11 mouse cellular contexts compared by ENCODE assay signal in genomic region chr11:108344759-108345158, GRCm38 (mm10). TPM values are rescaled to one million over a fixed set of nuclear protein-coding genes. Genes with fewer than 3 reads are reported as not detected.
A peak's percentile ranks its signal among the peaks of the same experiment; 100 is the strongest.
DNase-seq lines count a peak whose midpoint lies in the region; ATAC-seq and TF ChIP-seq lines count a peak whose summit lies in the region.
"Had no signal": no experiment of that assay in that cellular context is flagged by ENCODE, and none has a peak within 500 bp of the region (broad histone marks: within the 10 kb centered on the region; RNA-seq: fewer than 3 reads in every experiment).

No protein-coding gene starts in this region.

- no peaks in the 10 kb centered on the region for H3K27me3 ChIP-seq in kidney, embryonic 15.5 days
- H3K27me3 ChIP-seq in embryonic facial prominence, embryonic 14.5 days (replicated peaks; ENCODE audit: control insufficient read depth, insufficient read depth, low read length): 0 out of 2 replicates have a peak, but pooled peaks cover 5% of the 10 kb centered on the region
- no peaks in the 10 kb centered on the region for H3K27me3 ChIP-seq in hindbrain, postnatal 0 days (ENCODE audit: insufficient read depth, low read length)
- 0 out of 2 replicates have a peak, but pooled peaks cover 3% of the 10 kb centered on the region for H3K27me3 ChIP-seq in midbrain, embryonic 14.5 days (ENCODE audit: control insufficient read depth, insufficient read depth, low read length)

- H3K36me3 ChIP-seq in kidney, embryonic 15.5 days: 0 out of 2 replicates have a peak, but pooled peaks cover 2% of the 10 kb centered on the region
- H3K36me3 ChIP-seq in embryonic facial prominence, embryonic 14.5 days (ENCODE audit: control insufficient read depth, insufficient read depth, low read length): no peaks in the 10 kb centered on the region
- H3K36me3 ChIP-seq in hindbrain, postnatal 0 days (ENCODE audit: insufficient read depth, low read length): no peaks in the 10 kb centered on the region
- H3K36me3 ChIP-seq in midbrain, embryonic 14.5 days (ENCODE audit: control insufficient read depth, insufficient read depth, low read length): no peaks in the 10 kb centered on the region

- H3K27ac ChIP-seq in kidney, embryonic 15.5 days: no peak overlapping the region
- no peak overlapping the region for H3K27ac ChIP-seq in embryonic facial prominence, embryonic 14.5 days (replicated peaks; ENCODE audit: low read depth, low read length)
- H3K27ac ChIP-seq in hindbrain, postnatal 0 days: no peak overlapping the region
- no peak overlapping the region for H3K27ac ChIP-seq in midbrain, embryonic 14.5 days (replicated peaks; ENCODE audit: low read depth, low read length)

- peak overlapping the region; percentile 85 for H3K4me3 ChIP-seq in kidney, embryonic 15.5 days (replicated peaks)
- H3K4me3 ChIP-seq in embryonic facial prominence, embryonic 14.5 days (ENCODE audit: low read depth, low read length): 0 out of 2 replicates have a peak overlapping the region, but pooled peaks have one; percentile 69
- H3K4me3 ChIP-seq in hindbrain, postnatal 0 days (ENCODE audit: low read length): peak overlapping the region; percentile 88
- H3K4me3 ChIP-seq in midbrain, embryonic 14.5 days (replicated peaks; ENCODE audit: low read depth, low read length): peak overlapping the region; percentile 76

- intact Hi-C loops in gastrocnemius, postnatal 36 days (cut with DNase I): loop anchor here (5.0 kb wide), 2 partner anchors 42 to 122 kb away; no protein-coding TSS in a partner anchor

- H3K9me3 ChIP-seq in kidney, embryonic 15.5 days (replicated peaks): no peaks in the 10 kb centered on the region
- no peaks in the 10 kb centered on the region for H3K9me3 ChIP-seq in embryonic facial prominence, embryonic 14.5 days (ENCODE audit: control insufficient read depth, low read length)
- H3K9me3 ChIP-seq in hindbrain, postnatal 0 days (ENCODE audit: low read length): no peaks in the 10 kb centered on the region
- no peaks in the 10 kb centered on the region for H3K9me3 ChIP-seq in midbrain, embryonic 14.5 days (ENCODE audit: control insufficient read depth, low read length)

- no peak overlapping the region for H3K9ac ChIP-seq in kidney, embryonic 15.5 days
- H3K9ac ChIP-seq in embryonic facial prominence, embryonic 14.5 days (ENCODE audit: low read depth, low read length): no peak overlapping the region
- H3K9ac ChIP-seq in hindbrain, postnatal 0 days (replicated peaks; ENCODE audit: low read length): peak overlapping the region; percentile 88
- H3K9ac ChIP-seq in midbrain, embryonic 14.5 days (replicated peaks; ENCODE audit: low read length): peak overlapping the region; percentile 83

- no peak for TF ChIP-seq CTCF in hindbrain, postnatal 0 days (IDR thresholded peaks at IDR 0.05; ENCODE audit: low read depth)

- peak overlapping the region; percentile 99 for H3K4me2 ChIP-seq in kidney, embryonic 15.5 days
- H3K4me2 ChIP-seq in embryonic facial prominence, embryonic 14.5 days (ENCODE audit: low read depth, low read length): peak overlapping the region; percentile 99; the same call in 1 of the 2 replicates
- H3K4me2 ChIP-seq in hindbrain, postnatal 0 days (ENCODE audit: low read depth, low read length): peak overlapping the region; percentile 99
- peak overlapping the region; percentile 100 for H3K4me2 ChIP-seq in midbrain, embryonic 14.5 days (ENCODE audit: low read length)

- no peak for ATAC-seq in kidney, embryonic 15.5 days (replicated peaks; ENCODE audit: low FRiP score)
- ATAC-seq in embryonic facial prominence, embryonic 14.5 days (ENCODE audit: low read depth): no peak
- ATAC-seq in hindbrain, postnatal 0 days: no peak
- no peak for ATAC-seq in midbrain, embryonic 14.5 days (ENCODE audit: low FRiP score, low TSS enrichment)

- no peak for DNase-seq in kidney, adult 9 months
- no peak for DNase-seq in embryonic facial prominence, embryonic 14.5 days (ENCODE audit: low spot score)
- no peak for DNase-seq in hindbrain, postnatal 0 days (ENCODE audit: low spot score)
- peak; percentile 29 for DNase-seq in midbrain, embryonic 14.5 days
- no peak for DNase-seq in layer of hippocampus, postnatal 10 days (ENCODE audit: low spot score in 2 of 2)
- DNase-seq in gastrocnemius, postnatal 36 days: no peak
- no peak for DNase-seq in cerebellum, adult 9-11 months
- DNase-seq: layer of hippocampus, postnatal 36 days; thymus, postnatal 4 days had no signal

- peaks cover 22% of the 10 kb centered on the region for H3K4me1 ChIP-seq in kidney, embryonic 15.5 days
- peaks cover 8% of the 10 kb centered on the region; the same call in 1 of the 2 replicates for H3K4me1 ChIP-seq in embryonic facial prominence, embryonic 14.5 days (ENCODE audit: control insufficient read depth, insufficient read depth, low read length)
- H3K4me1 ChIP-seq in hindbrain, postnatal 0 days (ENCODE audit: insufficient read depth, low read length): peaks cover 10% of the 10 kb centered on the region; the same call in 1 of the 2 replicates
- peaks cover 13% of the 10 kb centered on the region; the same call in 1 of the 2 replicates for H3K4me1 ChIP-seq in midbrain, embryonic 14.5 days (ENCODE audit: control insufficient read depth, insufficient read depth, low read length)

- WGBS in kidney, embryonic 15.5 days: 57% methylated on average over 8 of the region's 8 CpGs
- WGBS in embryonic facial prominence, embryonic 14.5 days: 52% methylated on average over 8 of the region's 8 CpGs
- WGBS in hindbrain, postnatal 0 days: 44% methylated on average over 8 of the region's 8 CpGs
- 32% methylated on average over 8 of the region's 8 CpGs for WGBS in midbrain, embryonic 14.5 days

RNA-seq across cellular contexts. Expression of gene Prkca, which starts 1.0 kb away (rescaled TPM):
- polyA plus RNA-seq in kidney, embryonic 15.5 days (2015; fragmentation: Nextera tagmentation; extraction: Ambion mirVana): 7.4 and 9.4 TPM in 2 replicates
- 12.4 and 13.5 TPM in 2 replicates for polyA plus RNA-seq in embryonic facial prominence, embryonic 14.5 days (2014; fragmentation: Nextera tagmentation; extraction: Ambion mirVana)
- 24.4 and 25.0 TPM in 2 replicates for total RNA-seq in hindbrain, postnatal 0 days (2014; rRNA removed)
- polyA plus RNA-seq in hindbrain, postnatal 0 days (2015; fragmentation: Nextera tagmentation; extraction: Ambion mirVana): 7.4 and 8.0 TPM in 2 replicates
- 7.6 and 9.3 TPM in 2 replicates for polyA plus RNA-seq in midbrain, embryonic 14.5 days (2014; fragmentation: Nextera tagmentation; extraction: Ambion mirVana)
- 100 to 1,000 TPM; 134 to 136 TPM for total RNA-seq in layer of hippocampus, postnatal 10 days (2021)
- 10 to 100 TPM; 57.7 to 61.2 TPM for total RNA-seq in gastrocnemius, postnatal 36 days (2021)

RNA-seq across cellular contexts. Expression of gene Apoh, which starts 1.6 kb away (rescaled TPM):
- polyA plus RNA-seq in kidney, embryonic 15.5 days (2015; fragmentation: Nextera tagmentation; extraction: Ambion mirVana): 3.8 and 7.0 TPM in 2 replicates
- polyA plus RNA-seq in embryonic facial prominence, embryonic 14.5 days (2014; fragmentation: Nextera tagmentation; extraction: Ambion mirVana): 0.14 TPM in 1 of 2 replicates, not detected in the other
- total RNA-seq in hindbrain, postnatal 0 days (2014; rRNA removed): 0.22 TPM in 1 of 2 replicates, not detected in the other
- 0.56 and 1.0 TPM in 2 replicates for polyA plus RNA-seq in hindbrain, postnatal 0 days (2015; fragmentation: Nextera tagmentation; extraction: Ambion mirVana)
- 0.47 and 0.55 TPM in 2 replicates for polyA plus RNA-seq in midbrain, embryonic 14.5 days (2014; fragmentation: Nextera tagmentation; extraction: Ambion mirVana)
- under 1 TPM in 1 of 2 experiments, not detected in 1; 0.58 TPM for total RNA-seq in layer of hippocampus, postnatal 10 days (2021)
- 1 to 10 TPM in 1 of 2 experiments, under 1 TPM in 1; 0.99 to 1.0 TPM for total RNA-seq in gastrocnemius, postnatal 36 days (2021)
- total RNA-seq: ES-E14 had no signal

Comparison
In these comparisons a context has a peak if more than half of its experiments do, and no peak if none do; other contexts are left out.
1. H3K9ac ChIP-seq: peak in hindbrain, postnatal 0 days (single experiment) and midbrain, embryonic 14.5 days (single experiment); none in kidney, embryonic 15.5 days (single experiment) and embryonic facial prominence, embryonic 14.5 days (single experiment).
2. Peak in every context shown above with its lines, with median percentiles within 50 percentile points of each other: H3K4me2 ChIP-seq and H3K4me3 ChIP-seq.